Mouse (Mus musculus): ENCODE measurements around the gene Pim3.

DNA sequence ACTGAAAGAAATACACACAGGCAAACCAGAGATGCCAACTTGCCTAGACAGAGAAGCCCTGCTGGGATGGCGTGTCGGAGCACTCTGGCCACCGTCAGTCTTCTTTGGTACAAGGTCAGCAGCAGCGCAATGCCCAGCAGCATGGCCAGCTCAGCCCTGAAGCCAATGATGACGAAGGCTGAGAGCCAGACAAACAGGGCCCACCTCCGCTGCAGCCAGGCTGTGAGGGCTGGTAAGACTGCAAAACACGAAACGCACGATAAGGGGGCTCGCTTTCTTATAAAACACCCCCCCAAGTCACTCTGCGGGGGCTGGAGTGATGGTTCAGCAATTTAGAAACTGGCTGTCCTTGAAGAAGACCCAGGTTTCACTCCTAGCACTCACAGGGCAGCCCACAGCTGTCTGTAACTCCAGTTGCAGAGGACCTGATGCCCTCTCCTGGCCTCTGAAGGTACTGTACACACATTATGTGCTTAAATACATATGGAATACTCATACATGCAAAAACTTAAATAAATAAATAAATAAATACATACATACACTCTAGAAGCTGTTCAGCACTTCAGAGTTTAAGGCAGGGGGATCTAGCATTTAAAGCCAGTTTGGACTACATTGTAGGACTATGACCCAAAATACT is 47.5 kb upstream of the Pim3 start:
- TF ChIP-seq CTCF (IDR thresholded peaks at IDR 0.05; ENCODE audit: low read depth) (peak; percentile 55), EP300 (optimal IDR thresholded peaks at IDR 0.05) (no peak)

Measured in stomach, postnatal 0 days (tissue).